Mouse (Mus musculus) spleen, postnatal 36 days (tissue): Measurements from ENCODE around the gene Ccdc124.
A peak's percentile ranks its signal among the peaks of the same experiment; 100 is the strongest.

Experiments
- DNase-seq, 2 experiments: peaks; one replicate each; pipeline ENCODE4 v3.0.0; 2022; ENCODE audit warnings: low spot score in 2 of 2, mixed read lengths in 1 of 2

Ccdc124 gene

DNA sequence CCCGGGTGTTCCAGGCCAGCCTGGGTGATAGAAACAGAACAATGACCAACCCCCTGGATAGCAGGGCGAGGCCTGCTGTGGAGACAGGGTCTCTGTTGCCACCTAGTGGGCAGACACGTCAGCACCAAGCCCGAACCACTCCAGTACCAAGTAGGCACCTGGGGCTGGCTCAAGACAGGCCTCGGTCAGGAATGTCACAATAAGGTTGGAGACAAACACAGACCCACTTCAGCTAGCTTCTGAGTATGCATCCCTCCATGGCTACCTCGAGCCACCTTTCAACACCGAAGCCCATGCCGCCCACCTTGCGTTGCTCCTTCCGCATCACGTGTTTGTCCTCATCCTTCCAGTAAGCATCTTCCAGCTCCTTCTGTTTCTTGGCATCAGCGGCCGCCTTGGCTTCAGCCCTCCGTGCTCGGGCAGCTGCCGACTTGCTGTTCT lies 4.1 kb downstream of the Ccdc124 start:
- DNase-seq: peak; percentile 70 to 74

- DNase-seq: no peak
Observed at GRCm38 (mm10) chr8:70869199-70869571, 4.5 kb downstream of the Ccdc124 start.

DNA sequence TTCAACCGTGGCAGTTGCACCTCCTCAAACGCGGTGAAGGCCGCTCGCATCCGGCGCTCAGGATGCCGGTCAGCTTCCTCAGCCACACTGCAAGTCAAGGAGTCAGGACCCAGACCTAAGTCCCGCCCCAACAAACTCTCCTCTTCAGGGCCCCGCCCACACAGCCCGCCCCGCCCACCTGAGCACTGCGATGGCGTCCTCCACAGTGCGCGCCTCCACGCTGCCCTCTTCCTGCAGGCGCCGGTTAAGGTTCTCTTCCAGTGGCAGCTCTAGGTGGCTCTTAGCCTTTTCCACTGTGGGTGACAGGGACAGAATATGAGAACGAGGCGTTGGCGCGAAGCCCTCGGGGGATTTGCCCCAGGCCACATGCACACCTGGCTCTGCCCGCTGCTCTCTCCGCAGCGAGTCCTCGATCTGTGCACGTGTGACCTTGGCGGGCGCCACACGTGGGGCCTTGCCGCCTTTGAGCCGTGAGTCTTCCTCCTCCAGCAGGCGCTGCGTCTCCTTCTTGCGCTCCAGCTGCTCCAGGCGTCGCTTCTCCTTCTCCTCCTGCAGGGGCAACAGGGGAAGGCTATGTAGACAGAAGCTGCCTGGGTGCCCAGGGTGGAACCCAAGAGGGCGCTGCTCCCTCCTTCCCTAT lies 5.1 kb downstream of the Ccdc124 start:
- DNase-seq: peak; percentile 70 to 76

- no peak for DNase-seq
Observed at GRCm38 (mm10) chr8:70866566-70866965, 7.2 kb downstream of the Ccdc124 start.

DNA sequence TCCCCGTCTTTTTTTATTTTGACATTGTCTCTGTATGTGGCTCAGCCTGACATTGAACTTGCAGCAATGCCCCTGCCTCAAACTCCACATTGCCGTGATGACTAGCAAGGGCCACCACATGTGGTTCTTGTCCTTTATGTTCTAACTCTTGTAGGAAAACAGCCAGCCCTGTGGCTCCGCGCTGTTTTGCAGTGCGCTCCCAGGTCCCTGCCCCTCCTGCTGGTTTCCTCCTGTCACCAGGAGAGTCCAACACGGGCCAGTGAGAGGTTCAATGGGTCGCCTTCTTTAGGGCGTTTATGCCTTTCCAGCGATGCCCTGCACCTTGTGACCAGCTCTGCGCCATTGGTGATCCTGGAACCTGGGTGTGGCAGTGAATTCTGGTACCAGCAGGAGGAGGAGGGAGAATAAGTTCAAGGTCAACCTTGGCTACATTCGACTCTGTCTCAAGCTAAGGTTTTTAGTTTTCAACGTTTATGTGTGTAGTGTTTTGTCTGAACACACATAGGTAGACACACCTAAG lies 7.7 kb downstream of the Ccdc124 start:
- DNase-seq: no peak

GRCm38 (mm10) chr8:70865350-70866000 lies 8.3 kb downstream of the Ccdc124 start:
- peak; percentile 100 for DNase-seq

DNA sequence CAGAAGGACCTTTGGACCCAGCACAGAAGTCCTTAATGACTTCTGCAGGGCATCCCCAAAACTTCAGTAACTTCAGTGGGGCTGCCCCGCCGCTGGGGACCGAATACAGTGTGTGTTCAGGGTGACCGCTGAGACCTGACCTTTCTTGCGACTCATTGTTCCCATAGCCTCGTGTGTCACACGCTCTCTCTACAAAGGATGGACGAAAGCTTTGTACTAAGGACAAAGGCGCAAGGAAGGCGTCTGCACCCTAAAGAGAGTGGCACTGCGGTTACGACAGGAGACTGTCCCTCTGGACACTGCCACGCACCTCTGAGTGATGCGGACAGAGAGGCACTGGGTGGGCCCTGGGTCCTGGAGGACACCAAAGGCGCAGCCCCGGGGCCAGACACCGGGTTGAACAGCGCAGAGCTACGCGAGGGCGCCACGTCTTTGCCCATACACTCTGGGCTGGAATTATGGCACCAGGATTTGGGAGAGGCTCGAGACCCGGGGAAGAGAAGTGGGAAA lies 9.0 kb downstream of the Ccdc124 start:
- peak in 1 of 2 experiments; percentile 27 for DNase-seq

DNA sequence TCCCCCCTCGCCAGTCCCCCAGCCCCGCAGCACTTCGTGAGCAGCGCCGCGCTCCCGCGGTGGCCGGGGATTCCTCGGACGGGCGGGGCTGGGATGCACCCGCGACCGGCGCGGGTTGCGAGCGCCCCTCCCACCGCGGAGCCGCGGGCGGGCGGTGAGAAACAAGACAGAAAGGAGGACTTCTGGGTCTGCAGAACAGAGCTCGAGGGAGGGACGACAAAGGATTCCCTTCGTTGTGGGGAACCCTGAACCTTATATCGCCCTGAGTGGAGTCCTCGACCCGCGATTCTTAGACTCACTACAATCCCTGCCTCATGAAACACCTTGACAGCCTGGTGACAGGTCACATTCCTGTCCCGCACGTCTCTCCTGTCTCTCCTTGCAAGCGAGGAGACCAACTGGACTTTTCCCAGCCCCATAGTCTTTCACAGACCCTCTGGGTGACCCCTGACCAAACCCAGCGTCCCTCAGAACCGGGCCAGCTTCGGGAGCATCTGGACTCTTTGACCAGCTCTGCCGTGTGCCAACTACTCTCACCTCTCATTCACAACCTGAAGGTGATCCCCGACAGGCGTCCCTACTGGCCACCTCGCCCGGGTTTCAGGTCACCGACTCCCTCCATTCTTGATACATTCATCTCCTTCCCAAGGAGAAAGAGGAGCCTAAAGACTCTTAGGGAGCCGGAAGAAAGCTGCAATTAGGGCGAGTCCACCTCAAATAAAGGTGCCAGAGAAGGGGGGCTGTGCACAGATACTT lies 9.6 kb downstream of the Ccdc124 start:
- DNase-seq: no peak

DNA sequence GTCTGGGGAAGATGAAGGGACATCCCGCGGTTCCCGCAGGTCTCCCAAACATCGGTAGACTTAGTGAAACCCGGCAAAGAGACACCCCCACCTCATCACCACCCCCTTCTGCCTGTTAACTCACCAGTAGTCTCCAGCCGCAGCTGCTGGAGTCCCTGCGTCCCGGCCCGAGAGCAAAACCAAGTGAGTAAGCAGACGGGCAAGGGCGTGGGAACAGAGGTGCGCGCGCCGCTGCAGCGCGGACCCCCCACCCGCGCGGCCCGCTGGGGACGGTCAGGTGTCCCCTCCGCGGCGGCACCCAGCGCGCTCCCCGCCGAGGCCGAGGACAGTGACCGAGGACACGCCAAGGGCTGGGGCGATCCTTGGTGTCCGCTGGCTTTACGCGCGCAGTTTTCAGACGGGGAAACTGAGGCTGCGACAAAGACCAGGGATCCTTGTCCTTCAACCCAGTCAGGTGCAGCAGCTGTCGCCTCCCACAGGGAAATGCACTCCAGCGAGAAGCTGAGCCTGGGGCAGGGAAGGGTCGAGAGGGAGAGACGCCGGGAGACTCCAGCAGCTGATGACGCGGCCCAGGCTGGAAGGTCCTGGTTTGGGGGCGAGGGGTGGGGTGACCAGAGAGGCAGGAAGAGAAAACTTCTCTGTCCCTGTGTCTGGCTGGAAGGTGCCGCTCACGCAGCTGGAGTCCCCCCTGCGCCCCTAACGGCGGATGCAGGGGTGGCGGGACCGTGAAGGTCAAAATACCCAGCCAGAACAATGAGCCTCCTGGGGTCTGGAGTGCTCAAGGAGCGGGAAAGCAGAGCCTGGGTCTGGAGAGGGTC lies 10.7 kb downstream of the Ccdc124 start, which contains the start of gene Kcnn1:
TSS of gene Kcnn1 (minus strand) at position 435 of the 818 bp plus-strand sequence.
- DNase-seq: no peak

- no peak for DNase-seq
Observed at GRCm38 (mm10) chr8:70857516-70857915, 16.2 kb downstream of the Ccdc124 start.

- peak in 1 of 2 experiments; percentile 47 for DNase-seq
Observed at GRCm38 (mm10) chr8:70856541-70857197, 17.1 kb downstream of the Ccdc124 start.

DNA sequence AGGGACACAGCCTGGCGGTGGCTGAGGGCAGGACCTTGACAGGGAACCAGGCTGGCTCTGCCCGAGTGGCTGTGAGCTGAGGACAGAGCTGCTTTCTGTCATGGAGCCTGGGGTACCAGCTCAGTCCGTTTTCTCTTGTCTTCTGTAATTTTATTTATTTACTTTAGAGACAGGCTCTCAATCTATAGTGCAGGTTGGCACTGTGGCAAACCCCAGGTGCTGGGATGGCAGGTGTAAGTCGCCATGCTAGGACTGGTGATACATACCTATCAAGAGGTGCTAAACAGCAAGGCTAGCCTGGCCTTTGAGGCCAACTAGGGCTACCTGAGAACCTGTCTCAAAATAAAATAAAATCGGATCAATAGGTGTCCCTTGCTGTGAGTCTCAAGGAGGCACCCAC lies 17.7 kb downstream of the Ccdc124 start:
- no peak for DNase-seq

DNA sequence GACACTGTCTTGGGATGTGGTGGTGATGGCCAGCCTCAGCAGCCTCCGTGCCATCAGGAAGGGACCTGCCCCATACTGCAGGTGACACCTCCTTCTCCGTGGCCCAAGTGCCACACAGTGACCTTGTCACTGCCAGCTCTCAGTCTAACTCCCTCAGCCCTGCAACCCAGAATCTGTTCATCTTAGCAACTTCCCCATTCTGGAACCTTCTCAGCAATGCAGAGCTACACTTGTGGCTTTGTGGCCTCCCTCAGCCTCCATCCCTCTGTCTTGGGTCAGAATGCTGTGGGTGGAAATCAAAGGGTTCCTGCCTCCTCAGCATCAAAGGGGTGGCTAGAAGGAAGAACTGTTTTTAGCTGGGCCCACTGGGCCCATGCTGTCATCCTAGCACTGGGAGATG lies 19.9 kb downstream of the Ccdc124 start:
- peak; percentile 63 to 65 for DNase-seq

GRCm38 (mm10) chr8:70852595-70853231 lies 21.0 kb downstream of the Ccdc124 start:
- no peak for DNase-seq

- DNase-seq: no peak
Observed at GRCm38 (mm10) chr8:70851837-70852236, 21.9 kb downstream of the Ccdc124 start.

- DNase-seq: no peak
Observed at GRCm38 (mm10) chr8:70850947-70851346, 22.8 kb downstream of the Ccdc124 start.

GRCm38 (mm10) chr8:70850132-70850845 lies 23.4 kb downstream of the Ccdc124 start:
- no peak for DNase-seq

GRCm38 (mm10) chr8:70849333-70849990 lies 24.3 kb downstream of the Ccdc124 start:
- DNase-seq: no peak
